Mouse (Mus musculus) erythroblast, embryonic 14.5 days (primary cell): ENCODE data around the gene Ankdd1b. TPM values are rescaled to one million over a fixed set of nuclear protein-coding genes. Genes with fewer than 3 reads are reported as not detected.

Experiments used
- H3K27me3 ChIP-seq: 2 replicates; pipeline ENCODE4 v1.6.1; 2012; ENCODE audit warnings: inconsistent platforms; ENCODE audit not compliant: control insufficient read depth
- H3K36me3 ChIP-seq: 2 replicates; pipeline ENCODE4 v1.6.1; 2012; ENCODE audit warnings: mild to moderate bottlenecking, inconsistent platforms; ENCODE audit not compliant: control insufficient read depth
- H3K4me1 ChIP-seq: 2 replicates; pipeline ENCODE4 v1.6.1; 2012; ENCODE audit warnings: inconsistent platforms; ENCODE audit not compliant: control insufficient read depth
- H3K4me3 ChIP-seq: replicated peaks from 2 replicates; pipeline ENCODE3; 2012; ENCODE audit warnings: moderate library complexity, mild to moderate bottlenecking, inconsistent platforms
- H3K9me3 ChIP-seq: 2 replicates; pipeline ENCODE4 v1.6.1; 2012; ENCODE audit warnings: low read length, inconsistent platforms, mixed read lengths; ENCODE audit not compliant: control insufficient read depth
- GATA1 ChIP-seq: IDR thresholded peaks from 2 replicates; pipeline ENCODE4 v1.6.1; 2012; ENCODE audit warnings: low read length, inconsistent platforms, mixed read lengths
- TAL1 ChIP-seq: IDR thresholded peaks from 3 replicates; pipeline ENCODE4 v1.6.1; 2012; ENCODE audit warnings: low read length, inconsistent platforms, mixed read lengths
- polyA plus RNA-seq: library from polyadenylated mRNA; stranded (reverse); fragments of >175 nt; gene quantifications from 2 replicates; pipeline ENCODE4 v1.2.3, GENCODE M21; 2012

Ankdd1b gene
- polyA plus RNA-seq, 1 experiment = 0.02 TPM

DNA sequence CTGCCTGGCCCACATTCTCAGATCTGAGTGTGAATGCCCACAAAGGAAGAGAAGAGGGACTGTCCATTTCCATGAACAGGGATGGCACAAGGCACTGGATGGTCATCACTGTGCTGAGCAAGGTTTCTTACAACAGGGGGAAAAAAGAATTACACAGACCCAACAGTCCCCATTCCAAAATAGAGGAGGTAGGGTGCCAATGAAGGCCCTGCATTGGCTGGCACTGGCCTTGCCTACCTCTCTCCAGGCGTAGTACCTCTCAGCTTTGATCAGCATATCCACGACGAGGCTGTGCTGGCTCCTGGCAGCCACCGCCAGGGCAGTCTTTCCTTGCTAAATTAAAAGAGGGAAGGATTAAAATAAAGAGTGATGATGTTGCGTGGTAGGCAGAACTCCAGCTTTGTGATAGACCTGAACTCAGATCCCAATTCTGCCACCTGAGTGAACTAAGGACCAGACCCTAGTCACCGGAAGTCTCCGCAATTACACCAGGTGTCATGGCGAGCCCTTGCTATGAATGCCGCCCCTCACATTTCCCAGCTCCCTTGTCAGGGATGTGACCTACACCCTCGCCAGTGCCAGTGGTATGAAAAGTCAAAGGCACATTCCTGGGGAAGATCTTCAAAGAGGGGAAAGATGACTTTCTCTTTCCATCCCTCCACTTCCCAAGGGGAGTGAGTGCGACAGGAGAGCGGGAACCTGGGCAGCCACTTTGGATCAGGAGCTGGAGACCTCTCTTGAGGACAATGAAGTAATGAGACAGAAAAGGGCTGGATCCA, 46.3 kb downstream of the Ankdd1b start:
- Histone ChIP-seq H3K4me1 (no peaks in the 10 kb centered on the region), H3K9me3 (no peaks in the 10 kb centered on the region), H3K27me3 (no peaks in the 10 kb centered on the region), H3K36me3 (no peaks in the 10 kb centered on the region), H3K4me3 (no peak overlapping the region)
- TF ChIP-seq GATA1 (no peak), TAL1 (no peak)

DNA sequence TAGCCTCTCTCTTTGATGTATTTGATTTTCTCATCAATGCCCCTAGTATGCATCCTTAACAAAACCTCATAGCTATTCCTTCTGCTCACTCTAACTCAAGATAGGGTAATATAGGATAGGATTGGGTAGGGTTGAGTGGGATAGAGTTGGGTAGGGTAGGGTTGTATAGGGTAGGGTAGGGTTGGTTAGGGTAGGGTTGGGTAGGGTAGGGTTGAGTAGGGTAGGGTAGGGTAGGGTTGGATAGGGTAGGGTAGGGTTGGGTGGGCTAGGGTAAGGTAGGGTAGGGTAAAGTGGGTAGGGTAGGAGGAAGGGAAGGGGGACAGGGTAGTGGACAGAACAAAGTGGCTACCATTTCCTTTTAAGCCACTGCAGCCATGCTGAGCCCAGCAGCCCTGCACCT, 49.8 kb downstream of the Ankdd1b start:
- H3K36me3 ChIP-seq = peaks cover 27% of the 10 kb centered on the region
- H3K4me3 ChIP-seq = no peak overlapping the region
- TF ChIP-seq GATA1 (no peak), TAL1 (no peak)
- no peaks in the 10 kb centered on the region for H3K4me1 ChIP-seq
- H3K9me3 ChIP-seq = no peaks in the 10 kb centered on the region
- no peaks in the 10 kb centered on the region for H3K27me3 ChIP-seq

DNA sequence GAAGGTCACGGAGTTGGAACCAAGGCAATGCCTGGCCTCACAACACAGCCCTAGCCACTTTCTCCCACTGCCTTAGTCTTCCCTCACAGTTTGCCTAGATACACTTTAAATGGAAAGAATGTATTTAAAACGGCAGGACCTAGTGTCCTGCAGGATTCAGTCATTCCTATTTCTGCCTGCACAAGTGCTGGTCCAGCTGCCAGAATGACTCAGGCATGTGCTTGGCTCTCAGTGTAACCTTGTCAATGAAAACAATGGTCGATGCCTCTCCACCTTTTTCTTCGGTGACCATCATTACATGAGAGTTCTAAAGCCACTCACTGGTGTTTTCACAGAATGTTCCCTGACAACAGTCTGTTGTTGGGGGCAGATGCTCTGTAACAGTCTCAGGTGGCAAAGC, 52.5 kb downstream of the Ankdd1b start:
- H3K4me3 ChIP-seq = no peak overlapping the region
- H3K4me1 ChIP-seq = no peaks in the 10 kb centered on the region
- peaks cover 55% of the 10 kb centered on the region for H3K36me3 ChIP-seq
- no peak for TF ChIP-seq TAL1
- no peak for TF ChIP-seq GATA1
- H3K9me3 ChIP-seq = no peaks in the 10 kb centered on the region
- no peaks in the 10 kb centered on the region for H3K27me3 ChIP-seq

DNA sequence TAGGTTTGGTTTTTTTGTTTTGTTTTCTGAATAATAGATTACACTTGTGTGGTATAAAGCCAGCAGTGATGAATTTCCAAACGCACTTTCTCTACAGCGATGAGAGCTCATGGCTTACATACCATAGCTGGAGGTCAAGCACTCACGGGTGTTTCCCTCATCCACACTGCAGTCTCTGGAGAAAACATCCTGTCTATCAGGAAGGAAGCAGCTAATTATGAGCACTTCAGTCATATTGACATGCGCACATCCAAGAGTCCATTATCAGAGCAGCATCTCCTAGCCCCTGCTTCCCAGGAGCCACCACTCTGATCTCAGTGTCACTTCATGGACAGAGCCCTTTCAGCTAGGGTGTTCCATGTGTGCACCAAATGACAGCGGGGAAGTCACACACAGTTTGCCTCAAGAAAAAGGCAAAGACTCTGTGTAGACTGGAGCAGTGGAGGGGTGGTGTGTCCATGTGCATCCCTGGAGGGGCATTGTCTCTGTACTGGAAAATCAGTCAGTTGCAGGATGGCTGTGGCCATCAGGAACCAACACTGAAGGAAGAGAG, 53.7 kb downstream of the Ankdd1b start:
- Histone ChIP-seq H3K36me3 (peaks cover 64% of the 10 kb centered on the region), H3K27me3 (no peaks in the 10 kb centered on the region), H3K4me3 (no peak overlapping the region), H3K9me3 (no peaks in the 10 kb centered on the region), H3K4me1 (no peaks in the 10 kb centered on the region)
- TF ChIP-seq GATA1 (no peak), TAL1 (no peak)

DNA sequence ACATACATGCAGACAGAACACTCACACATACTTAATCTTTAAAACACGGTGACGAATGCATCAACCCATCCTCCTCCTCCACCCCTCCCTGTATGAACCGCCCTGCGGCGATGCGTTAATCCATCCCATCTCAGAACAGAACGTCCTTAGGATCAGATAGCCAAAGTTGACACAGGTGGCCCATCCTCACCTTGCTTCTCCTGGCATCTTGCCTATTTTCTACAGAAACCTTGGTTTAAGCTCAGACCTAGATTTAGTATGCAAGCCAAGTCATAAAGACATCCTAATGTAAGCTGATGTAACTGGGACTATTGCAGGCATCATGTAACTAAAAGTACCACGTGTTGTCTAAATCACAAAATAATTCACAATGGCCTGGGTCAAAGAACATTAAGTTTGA, 54.6 kb downstream of the Ankdd1b start:
- no peaks in the 10 kb centered on the region for H3K27me3 ChIP-seq
- peaks cover 70% of the 10 kb centered on the region for H3K36me3 ChIP-seq
- TF ChIP-seq GATA1 = no peak
- no peak for TF ChIP-seq TAL1
- H3K4me3 ChIP-seq = no peak overlapping the region
- H3K9me3 ChIP-seq = no peaks in the 10 kb centered on the region
- no peaks in the 10 kb centered on the region for H3K4me1 ChIP-seq

DNA sequence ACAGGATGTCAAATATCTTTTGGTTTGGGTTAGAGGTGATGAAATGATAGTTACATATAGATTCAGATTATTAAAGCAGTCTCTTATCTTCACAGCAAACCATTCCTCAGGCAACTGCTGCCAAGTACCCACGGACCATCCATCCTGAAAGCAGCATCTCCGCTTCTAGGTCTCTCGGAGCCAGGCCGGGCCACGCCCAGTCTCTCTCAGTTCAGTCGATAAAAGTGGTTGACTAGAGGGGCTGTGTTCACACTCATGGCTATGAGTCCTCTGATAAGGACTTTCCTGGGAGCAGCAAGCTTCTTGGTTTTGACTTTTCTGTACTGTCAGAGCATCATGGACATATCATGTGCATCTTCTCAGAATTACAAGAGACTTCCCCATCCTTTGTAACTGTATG, 56.6 kb downstream of the Ankdd1b start:
- no peak for TF ChIP-seq GATA1

DNA sequence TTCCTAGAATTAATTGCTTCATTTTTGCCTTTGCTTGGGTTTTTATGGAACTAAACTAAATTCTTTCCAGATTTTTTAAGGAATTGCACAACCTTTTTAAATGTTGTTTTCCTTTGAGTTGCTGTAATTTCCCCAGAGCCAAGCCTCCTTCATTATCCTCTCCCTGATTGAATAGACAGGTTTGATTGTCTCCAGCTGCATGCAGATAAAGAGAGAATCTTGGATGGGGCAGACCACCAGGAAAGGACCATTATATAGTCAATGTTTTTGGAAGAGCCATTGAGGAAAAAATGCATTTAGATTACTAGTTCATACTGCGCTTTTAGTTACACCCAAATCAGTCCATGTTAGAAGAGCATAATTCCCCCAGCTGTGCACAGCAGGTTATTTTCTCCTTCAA, 62.2 kb downstream of the Ankdd1b start:
- Histone ChIP-seq H3K27me3 (no peaks in the 10 kb centered on the region), H3K9me3 (no peaks in the 10 kb centered on the region), H3K4me1 (no peaks in the 10 kb centered on the region), H3K4me3 (no peak overlapping the region), H3K36me3 (peaks cover 87% of the 10 kb centered on the region)
- TF ChIP-seq GATA1 = no peak
- TF ChIP-seq TAL1 = no peak

More for the DNA sequence above, 56.6 kb downstream of the Ankdd1b start:
- no peaks in the 10 kb centered on the region for H3K4me1 ChIP-seq
- H3K9me3 ChIP-seq = no peaks in the 10 kb centered on the region
- no peak overlapping the region for H3K4me3 ChIP-seq
- no peaks in the 10 kb centered on the region for H3K27me3 ChIP-seq
- H3K36me3 ChIP-seq = peaks cover 88% of the 10 kb centered on the region

DNA sequence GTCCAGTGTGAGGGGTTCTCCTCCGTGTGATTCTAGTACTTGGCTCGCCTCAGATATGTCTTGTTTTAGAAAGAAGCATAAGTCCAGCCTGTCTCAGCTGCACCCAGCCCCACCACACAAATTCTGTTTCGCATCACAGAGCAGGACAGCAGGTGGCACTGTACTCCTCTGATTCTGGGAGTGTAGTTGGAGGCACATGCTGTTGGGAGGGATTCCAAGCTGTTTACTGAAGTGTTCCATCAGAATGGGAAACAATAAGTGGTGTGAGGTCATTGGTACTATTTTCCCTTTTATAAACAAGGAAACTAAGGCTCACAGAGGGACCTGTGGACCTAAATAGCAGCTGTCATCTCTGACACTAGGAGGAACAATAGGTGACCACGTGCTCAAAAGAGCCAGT, 64.0 kb downstream of the Ankdd1b start:
- Histone ChIP-seq H3K9me3 (no peaks in the 10 kb centered on the region), H3K27me3 (no peaks in the 10 kb centered on the region), H3K36me3 (peaks cover 90% of the 10 kb centered on the region), H3K4me3 (no peak overlapping the region), H3K4me1 (no peaks in the 10 kb centered on the region)
- TF ChIP-seq GATA1 (no peak), TAL1 (no peak)

DNA sequence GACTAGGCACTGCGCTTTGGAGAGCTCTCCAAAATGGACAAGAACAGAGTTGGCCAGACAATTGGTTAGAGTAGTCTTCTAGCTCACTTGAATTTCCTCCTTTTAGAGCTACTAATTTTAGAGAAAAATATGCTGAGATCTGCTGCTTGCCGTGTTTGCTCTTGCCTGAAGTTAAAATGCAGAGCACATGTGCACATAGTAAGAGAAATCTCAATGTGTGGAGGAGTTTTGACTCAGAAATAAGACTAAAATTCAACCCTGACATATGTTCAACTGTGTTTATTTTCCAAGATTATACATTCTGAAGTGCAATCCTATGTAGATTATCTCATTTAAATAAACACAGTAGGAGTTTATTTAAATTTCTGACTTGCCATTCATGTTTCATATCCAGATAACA, 65.5 kb downstream of the Ankdd1b start:
- Histone ChIP-seq H3K36me3 (peaks cover 91% of the 10 kb centered on the region), H3K4me3 (no peak overlapping the region), H3K4me1 (no peaks in the 10 kb centered on the region), H3K27me3 (no peaks in the 10 kb centered on the region), H3K9me3 (no peaks in the 10 kb centered on the region)
- TF ChIP-seq GATA1 (no peak), TAL1 (no peak)
